Mouse (Mus musculus): ENCODE measurements around the gene 9130019O22Rik.
"Not testable (repeated sequence)": the region's sequence is repeated elsewhere in the genome, so short reads cannot be mapped to it uniquely, and the experiment has no call there.

The 9130019O22Rik gene

DNA sequence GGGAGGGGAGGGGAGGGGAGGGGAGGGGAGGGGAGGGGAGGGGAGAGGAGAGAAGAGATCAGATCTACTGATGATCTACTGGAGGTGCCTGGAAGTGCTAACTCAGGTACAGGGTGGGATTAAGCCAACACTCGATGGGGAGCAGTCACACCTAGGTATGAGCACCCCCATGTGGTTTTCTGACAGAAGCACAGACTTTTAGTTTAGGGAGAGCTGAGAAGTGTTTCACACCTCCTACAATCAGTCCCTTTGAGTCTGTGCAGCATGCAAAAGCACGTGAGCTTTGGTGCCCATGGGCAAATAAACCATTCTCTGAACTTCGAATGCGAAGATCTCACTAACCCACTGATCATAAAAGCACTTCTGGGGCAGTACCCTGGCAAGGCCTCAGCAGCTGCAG lies 44.6 kb downstream of the 9130019O22Rik start:
- in situ Hi-C loops (cut with MboI, MseI), result no loop called here

DNA sequence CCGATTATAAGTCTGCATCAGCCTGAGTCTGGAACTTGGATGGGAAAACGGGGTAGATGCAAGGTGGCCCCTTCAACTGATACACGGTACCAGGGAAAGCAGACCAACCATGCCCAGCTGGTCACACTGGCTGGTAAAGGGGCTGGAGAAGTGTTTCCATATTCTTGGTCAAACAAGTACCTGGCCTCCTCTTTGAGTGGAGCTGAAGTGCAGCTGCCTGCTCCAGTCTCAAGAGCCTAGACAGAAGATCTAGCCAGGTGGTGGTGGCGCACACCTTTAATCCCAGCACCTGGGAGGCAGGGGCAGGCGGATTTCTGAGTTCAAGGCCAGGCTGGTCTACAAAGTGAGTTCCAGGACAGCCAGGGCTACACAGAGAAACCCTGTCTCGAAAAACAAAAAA lies 45.1 kb downstream of the 9130019O22Rik start:
- in situ Hi-C loops (cut with MboI, MseI), result not testable (repeated sequence)

DNA sequence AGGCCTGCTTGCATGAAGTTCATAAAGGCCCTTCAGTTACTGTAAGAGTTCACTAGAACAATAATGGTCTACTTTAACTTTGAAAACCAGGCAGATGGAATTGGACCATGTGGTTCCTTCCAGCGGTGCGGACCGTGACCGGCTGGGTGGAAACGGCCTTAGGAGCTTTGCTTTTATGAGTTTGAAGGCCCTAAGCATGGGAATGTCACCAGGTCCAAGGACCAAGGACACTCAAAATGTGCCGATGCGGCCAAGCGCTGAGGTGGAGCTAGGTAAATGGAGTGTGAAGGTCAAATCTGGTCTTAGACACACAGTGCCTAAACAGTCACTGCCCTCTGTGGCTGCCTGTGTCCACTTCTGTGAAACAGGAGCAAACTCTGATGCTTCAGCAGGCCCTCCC lies 45.6 kb downstream of the 9130019O22Rik start:
- in situ Hi-C loops (cut with MboI, MseI), result no loop called here

DNA sequence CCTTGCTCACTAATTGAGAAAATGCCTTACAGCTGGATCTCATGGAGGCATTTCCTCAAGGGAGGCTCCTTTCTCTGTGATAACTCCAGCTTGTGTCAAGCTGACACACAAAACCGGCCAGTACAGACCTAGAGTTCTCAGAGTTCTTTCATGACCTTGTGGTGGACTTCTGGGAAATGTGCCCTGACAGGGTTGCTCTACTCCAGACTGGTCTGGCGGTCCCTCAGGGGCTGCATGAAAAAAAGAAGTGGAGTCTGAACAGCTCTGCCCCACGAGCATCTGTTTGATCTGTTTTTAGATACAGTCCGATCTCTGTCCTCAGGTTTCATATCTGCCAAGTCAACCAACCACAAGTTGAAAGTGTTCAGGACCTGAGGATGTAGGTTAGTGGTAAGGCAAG lies 49.3 kb downstream of the 9130019O22Rik start:
- in situ Hi-C loops (cut with MboI, MseI), result no loop called here

DNA sequence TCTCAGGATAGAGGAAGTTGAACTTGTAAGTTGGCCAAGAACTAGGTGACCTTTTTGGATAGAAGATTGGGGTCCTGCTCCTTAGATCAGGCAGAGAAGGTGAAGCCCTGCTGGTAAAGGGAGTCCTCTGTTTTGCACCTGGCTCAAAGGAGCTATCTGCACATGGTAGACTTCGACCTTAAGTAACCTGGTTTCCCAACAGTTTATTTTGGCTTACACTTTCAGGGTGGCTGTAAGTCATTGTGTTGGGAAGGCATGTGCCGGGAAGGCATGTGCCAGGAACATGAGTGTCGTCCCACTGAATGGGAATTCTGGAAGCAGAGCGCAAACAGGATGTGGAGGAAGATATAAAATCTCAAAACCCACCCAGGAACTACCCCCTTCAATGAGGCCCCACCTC lies 51.4 kb downstream of the 9130019O22Rik start:
- in situ Hi-C loops (cut with MboI, MseI), result no loop called here

DNA sequence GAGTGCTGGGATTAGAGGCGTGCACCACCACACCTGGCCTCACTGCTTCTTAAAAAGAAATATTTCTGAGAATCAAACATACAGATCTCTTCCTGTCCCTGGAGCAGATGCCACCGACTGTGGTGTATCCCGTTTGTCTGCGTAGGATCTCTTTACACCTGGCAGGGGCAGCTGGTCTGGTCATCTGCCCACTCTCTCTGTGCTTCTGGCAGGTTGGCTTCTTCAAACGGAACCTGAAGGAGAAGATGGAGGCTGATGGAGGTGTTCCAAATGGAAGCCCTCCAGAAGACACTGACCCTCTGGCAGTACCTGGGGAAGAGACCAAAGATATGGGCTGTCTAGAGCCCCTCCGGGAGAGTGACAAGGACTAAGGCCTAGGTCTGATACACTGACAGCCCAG lies 53.7 kb downstream of the 9130019O22Rik start:
- in situ Hi-C loops (cut with MboI, MseI), result no loop called here
